8 mouse cellular contexts compared by ENCODE assay signal in genomic region chr2:150788768-150789550, GRCm38 (mm10). TPM values are rescaled to one million over a fixed set of nuclear protein-coding genes. Genes with fewer than 3 reads are reported as not detected.
A peak's percentile ranks its signal among the peaks of the same experiment; 100 is the strongest.
DNase-seq lines count a peak whose midpoint lies in the region; ATAC-seq lines count a peak whose summit lies in the region.

No protein-coding gene starts in this region.

- H3K4me1 ChIP-seq in stomach, embryonic 14.5 days (ENCODE audit: control insufficient read depth, insufficient read depth, low read length): peaks cover 12% of the 10 kb centered on the region

- H3K4me2 ChIP-seq in stomach, embryonic 14.5 days (replicated peaks; ENCODE audit: low read depth, low read length): peak overlapping the region; percentile 72; the same call in 1 of the 2 replicates

- no peak for ATAC-seq in stomach, embryonic 14.5 days (ENCODE audit: insufficient number of reproducible peaks, insufficient read depth, low FRiP score, low read depth)

- intact Hi-C loops in heart, postnatal 36 days (cut with DNase I): loop anchor here (2.0 to 5.0 kb wide), 3 partner anchors 14 to 182 kb away; partner anchors contain the start of gene Apmap

- no peak overlapping the region for H3K27ac ChIP-seq in stomach, embryonic 14.5 days (ENCODE audit: low read length)

- 52% methylated on average over 4 of the region's 4 CpGs for WGBS in stomach, embryonic 14.5 days

- H3K9me3 ChIP-seq in stomach, embryonic 14.5 days (ENCODE audit: control insufficient read depth, low read depth, low read length): no peaks in the 10 kb centered on the region

- H3K4me3 ChIP-seq in stomach, embryonic 14.5 days (ENCODE audit: low read depth, low read length): no peak overlapping the region

- H3K27me3 ChIP-seq in stomach, embryonic 14.5 days (ENCODE audit: control insufficient read depth, insufficient read depth, low read length): no peaks in the 10 kb centered on the region

- no peak overlapping the region for H3K9ac ChIP-seq in stomach, embryonic 14.5 days (replicated peaks; ENCODE audit: low read depth, low read length)

- peak; percentile 26 for DNase-seq in ES-CJ7 (ENCODE audit: low read depth, low spot score)
- peak; percentile 31 to 59 for DNase-seq in adrenal gland, postnatal 4 days (ENCODE audit: low spot score in 2 of 2)
- peak; percentile 69 to 70 for DNase-seq in frontal cortex, postnatal 10 days (ENCODE audit: low spot score in 2 of 2)
- peak; percentile 84 to 85 for DNase-seq in heart, postnatal 36 days
- DNase-seq in layer of hippocampus, postnatal 10 days (ENCODE audit: low spot score in 2 of 2): peak; percentile 87 to 88
- DNase-seq in lung, postnatal 25 days (ENCODE audit: low spot score): peak; percentile 76
- DNase-seq in c-Kit-positive CD71-positive TER-119-positive erythroid progenitor cells, embryonic 14.5 days (ENCODE audit: low spot score): no peak

- peaks cover 15% of the 10 kb centered on the region for H3K36me3 ChIP-seq in stomach, embryonic 14.5 days (ENCODE audit: control insufficient read depth, insufficient read depth, low read length)

RNA-seq across cellular contexts. Expression of gene Pygb, which starts 2.4 kb away (rescaled TPM):
- total RNA-seq in adrenal gland, postnatal 4 days (2021): 10 to 100 TPM; 52.2 to 54.5 TPM
- 100 to 1,000 TPM; 559 to 572 TPM for total RNA-seq in heart, postnatal 36 days (2021)
- 100 to 1,000 TPM; 190 to 196 TPM for total RNA-seq in layer of hippocampus, postnatal 10 days (2021)
- polyA plus RNA-seq in stomach, embryonic 14.5 days (2014; fragmentation: Nextera tagmentation; extraction: Ambion mirVana): 61.6 and 70.3 TPM in 2 replicates

RNA-seq across cellular contexts. Expression of gene Entpd6, which starts 40.1 kb away (rescaled TPM):
- 10 to 100 TPM; 11.2 to 12.8 TPM for total RNA-seq in adrenal gland, postnatal 4 days (2021)
- 10 to 100 TPM; 14.3 to 16.0 TPM for total RNA-seq in heart, postnatal 36 days (2021)
- 10 to 100 TPM; 73.1 to 74.9 TPM for total RNA-seq in layer of hippocampus, postnatal 10 days (2021)
- 27.0 and 29.6 TPM in 2 replicates for polyA plus RNA-seq in stomach, embryonic 14.5 days (2014; fragmentation: Nextera tagmentation; extraction: Ambion mirVana)

Comparison
In these comparisons a context has a peak if more than half of its experiments do, and no peak if none do; other contexts are left out.
1. RNA of gene Entpd6, which starts 40.1 kb away (total RNA-seq): 73.1 to 74.9 TPM in layer of hippocampus, postnatal 10 days; 14.3 to 16.0 TPM in heart, postnatal 36 days and 11.2 to 12.8 TPM in adrenal gland, postnatal 4 days; every median in the first group is over 4 times any median in the second.